Mouse (Mus musculus) liver, embryonic 15.5 days (tissue): ENCODE measurements around the gene Zfp710. TPM values are rescaled to one million over a fixed set of nuclear protein-coding genes. Genes with fewer than 3 reads are reported as not detected.

ENCODE experiments used
- ATAC-seq: fragments of 200-750 bp; cut with Nextera tagmentation; 2 replicates; pipeline ENCODE4 v1.8.0; 2017; ENCODE audit warnings: moderate number of reproducible peaks, mild to moderate bottlenecking, moderate library complexity; ENCODE audit not compliant: insufficient read depth
- H3K27ac ChIP-seq: fragments of 300-500 bp; sonication (generic); replicated peaks from 2 replicates; pipeline ENCODE4 v1.5.1; 2015; ENCODE audit warnings: mild to moderate bottlenecking, inconsistent platforms
- H3K27me3 ChIP-seq: fragments of 300-500 bp; sonication (generic); 2 replicates; pipeline ENCODE4 v1.6.1; 2015; ENCODE audit warnings: mild to moderate bottlenecking, inconsistent platforms
- H3K36me3 ChIP-seq: fragments of 300-500 bp; sonication (generic); replicated peaks from 2 replicates; pipeline ENCODE4 v1.6.1; 2015; ENCODE audit warnings: moderate library complexity, mild to moderate bottlenecking, inconsistent platforms
- H3K4me1 ChIP-seq: fragments of 300-500 bp; sonication (generic); replicated peaks from 2 replicates; pipeline ENCODE4 v1.6.1; 2015; ENCODE audit warnings: inconsistent platforms
- H3K4me2 ChIP-seq: fragments of 300-500 bp; sonication (generic); 2 replicates; pipeline ENCODE4 v1.6.1; 2015; ENCODE audit warnings: moderate library complexity, mild to moderate bottlenecking, inconsistent platforms
- H3K4me3 ChIP-seq: fragments of 300-500 bp; sonication (generic); replicated peaks from 2 replicates; pipeline ENCODE4 v1.5.1; 2015; ENCODE audit warnings: mild to moderate bottlenecking, inconsistent platforms
- H3K9ac ChIP-seq: fragments of 300-500 bp; sonication (generic); 2 replicates; pipeline ENCODE4 v1.6.1; 2015; ENCODE audit warnings: moderate library complexity, mild to moderate bottlenecking, inconsistent platforms
- H3K9me3 ChIP-seq: fragments of 300-500 bp; sonication (generic); replicated peaks from 2 replicates; pipeline ENCODE4 v1.6.1; 2016; ENCODE audit warnings: inconsistent platforms
- WGBS: fragments of 180-500 bp; shearing (Covaris S2); methylation state at CpG from one replicate; pipeline ENCODE4 v1.1.7; 2015; ENCODE audit warnings: mixed read lengths; ENCODE audit not compliant: insufficient replicate concordance; 5-methylcytosine and 5-hydroxymethylcytosine counted together
- polyA plus RNA-seq: library from polyadenylated mRNA; unstranded; fragments of >200 nt; fragmentation: Nextera tagmentation; extraction: Ambion mirVana; gene quantifications from 2 replicates; pipeline ENCODE4 v1.2.1, GENCODE M21; 2015

Gene Zfp710
- polyA plus RNA-seq, 1 experiment from 2014 or later: 5.6 TPM

GRCm38 (mm10) chr7:80013884-80014550 lies 10.6 kb upstream of the Zfp710 start:
- Histone ChIP-seq H3K27ac (no peak overlapping the region), H3K4me1 (peaks cover 20% of the 10 kb centered on the region), H3K27me3 (no peaks in the 10 kb centered on the region), H3K36me3 (no peaks in the 10 kb centered on the region), H3K4me2 (no peak overlapping the region), H3K9me3 (no peaks in the 10 kb centered on the region), H3K4me3 (no peak overlapping the region), H3K9ac (no peak overlapping the region)
- WGBS: 29% methylated on average over 7 of the region's 7 CpGs
- ATAC-seq: no peak

- Histone ChIP-seq H3K9me3 (no peaks in the 10 kb centered on the region), H3K27me3 (no peaks in the 10 kb centered on the region), H3K4me3 (no peak overlapping the region), H3K4me2 (no peak overlapping the region), H3K9ac (no peak overlapping the region), H3K36me3 (no peaks in the 10 kb centered on the region), H3K4me1 (peaks cover 22% of the 10 kb centered on the region), H3K27ac (0 out of 2 replicates have a peak overlapping the region, but pooled peaks have one; percentile 7)
- 58% methylated on average over 21 of the region's 21 CpGs for WGBS
- ATAC-seq: no peak
Measured at GRCm38 (mm10) chr7:80014826-80015755, 9.5 kb upstream of the Zfp710 start.

- no peak overlapping the region for H3K4me3 ChIP-seq
- no peaks in the 10 kb centered on the region for H3K9me3 ChIP-seq
- no peak overlapping the region; the same call in 1 of the 2 replicates for H3K27ac ChIP-seq
- no peak overlapping the region for H3K9ac ChIP-seq
- H3K4me1 ChIP-seq: peaks cover 23% of the 10 kb centered on the region
- H3K27me3 ChIP-seq: peaks cover 3% of the 10 kb centered on the region; the same call in 1 of the 2 replicates
- 43% methylated on average over 16 of the region's 17 CpGs for WGBS
- no peak for ATAC-seq
- H3K36me3 ChIP-seq: no peaks in the 10 kb centered on the region
- no peak overlapping the region for H3K4me2 ChIP-seq
Measured at GRCm38 (mm10) chr7:80018506-80019452, 5.8 kb upstream of the Zfp710 start.

- Histone ChIP-seq H3K4me1 (peaks cover 41% of the 10 kb centered on the region), H3K27ac (peak overlapping the region; percentile 93), H3K9me3 (no peaks in the 10 kb centered on the region), H3K9ac (no peak overlapping the region), H3K27me3 (peaks cover 51% of the 10 kb centered on the region), H3K4me3 (peak overlapping the region; percentile 72), H3K4me2 (peak overlapping the region; percentile 94), H3K36me3 (no peaks in the 10 kb centered on the region)
- ATAC-seq: no peak
- 52% methylated on average over 5 of the region's 5 CpGs for WGBS
Measured at GRCm38 (mm10) chr7:80023621-80024435, 786 bp upstream of the Zfp710 start.

GRCm38 (mm10) chr7:80025391-80026117 lies 940 bp downstream of the Zfp710 start:
- H3K4me2 ChIP-seq: peak overlapping the region; percentile 94
- no peaks in the 10 kb centered on the region for H3K36me3 ChIP-seq
- H3K4me3 ChIP-seq: peak overlapping the region; percentile 72
- H3K4me1 ChIP-seq: peaks cover 53% of the 10 kb centered on the region
- no peaks in the 10 kb centered on the region for H3K9me3 ChIP-seq
- H3K27ac ChIP-seq: peak overlapping the region; percentile 93
- WGBS: under 1% methylated on average over 28 of the region's 28 CpGs
- ATAC-seq: 0 out of 2 replicates have a peak, but pooled peaks have one; percentile 1
- peak overlapping the region; percentile 68 for H3K9ac ChIP-seq
- H3K27me3 ChIP-seq: peaks cover 54% of the 10 kb centered on the region

DNA sequence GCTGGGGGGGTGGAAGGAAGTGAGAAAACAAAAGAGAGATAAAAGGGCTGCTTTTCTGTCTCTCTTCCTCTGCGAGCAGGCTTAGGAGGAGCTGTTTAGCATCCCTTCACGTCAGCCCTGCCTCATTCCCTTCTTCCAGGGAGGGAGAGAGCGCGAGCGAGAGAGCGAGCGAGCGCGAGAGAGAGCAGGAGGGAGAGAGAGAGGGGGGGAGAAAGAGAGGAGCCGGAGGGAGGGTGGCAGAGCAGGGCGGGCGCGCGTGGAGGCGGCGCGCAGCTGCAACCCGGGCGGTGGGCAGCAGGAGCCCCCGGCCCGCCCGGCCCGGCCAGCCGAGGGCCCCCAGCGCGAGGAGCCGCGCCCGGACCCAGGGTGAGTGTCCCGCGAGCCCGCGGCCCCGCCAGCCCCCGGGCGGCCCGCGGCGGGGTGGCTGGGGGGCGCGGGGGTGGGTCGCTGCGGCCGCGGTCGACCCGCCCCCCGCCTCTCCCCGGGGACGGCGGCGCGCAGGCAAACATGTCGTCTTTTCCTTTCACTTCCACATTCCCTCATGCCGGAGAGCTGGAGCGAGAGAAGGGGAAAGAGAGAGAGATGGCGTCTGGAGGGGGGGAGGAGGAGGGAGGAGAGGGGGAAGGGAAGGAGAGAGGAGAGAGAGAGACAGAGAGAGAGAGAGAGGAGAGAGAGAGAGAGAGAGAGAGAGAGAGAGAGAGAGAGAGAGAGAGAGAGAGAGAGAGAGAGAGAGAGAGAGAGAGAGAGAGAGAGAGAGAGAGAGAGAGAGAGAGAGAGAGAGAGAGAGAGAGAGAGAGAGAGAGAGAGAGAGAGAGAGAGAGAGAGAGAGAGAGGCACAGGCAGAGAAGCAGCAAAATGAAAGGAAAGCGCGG lies 1.7 kb downstream of the Zfp710 start:
- Histone ChIP-seq H3K27me3 (peaks cover 54% of the 10 kb centered on the region), H3K4me3 (peak overlapping the region; percentile 72), H3K27ac (peak overlapping the region; percentile 93), H3K36me3 (no peaks in the 10 kb centered on the region), H3K4me2 (peak overlapping the region; percentile 94), H3K9ac (peak overlapping the region; percentile 70), H3K9me3 (no peaks in the 10 kb centered on the region), H3K4me1 (peaks cover 59% of the 10 kb centered on the region)
- ATAC-seq: 0 out of 2 replicates have a peak, but pooled peaks have one; percentile 5
- under 1% methylated on average over 55 of the region's 59 CpGs for WGBS

DNA sequence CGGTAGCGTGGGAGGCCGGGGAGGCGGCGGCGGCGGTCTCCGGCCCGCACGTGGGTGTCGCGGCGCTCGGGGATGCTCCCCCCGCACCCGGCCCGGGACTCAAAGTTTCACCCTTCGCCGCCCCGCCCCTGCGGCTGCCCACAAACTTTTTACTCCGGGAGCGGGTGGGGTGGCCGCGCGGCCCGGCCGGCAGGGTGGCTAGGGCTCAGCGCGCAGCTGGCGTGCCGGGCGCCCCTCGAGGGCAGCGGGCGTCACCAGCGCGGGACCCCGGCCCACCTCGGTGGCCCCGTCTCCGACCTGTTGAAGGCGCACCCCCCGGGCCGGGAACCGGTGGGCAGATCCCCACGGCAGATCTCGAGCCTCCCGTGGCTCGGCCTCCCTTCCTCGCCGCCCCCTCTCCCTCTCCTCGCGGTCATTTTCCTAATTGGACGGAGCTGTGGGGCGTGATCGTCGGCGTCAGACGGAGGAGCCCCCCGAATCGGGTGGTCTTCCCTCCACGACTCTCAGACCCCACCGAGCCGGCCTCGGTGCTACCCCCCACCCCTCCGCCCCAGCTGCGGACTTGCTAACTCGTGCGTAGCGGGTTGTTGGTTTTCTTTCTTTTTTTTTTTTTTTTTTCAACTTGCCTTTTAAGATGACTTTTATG lies 2.5 kb downstream of the Zfp710 start:
- peaks cover 67% of the 10 kb centered on the region for H3K4me1 ChIP-seq
- peak overlapping the region; percentile 93 for H3K27ac ChIP-seq
- H3K27me3 ChIP-seq: peaks cover 54% of the 10 kb centered on the region
- peak overlapping the region; percentile 70 for H3K9ac ChIP-seq
- H3K4me3 ChIP-seq: peak overlapping the region; percentile 72
- H3K9me3 ChIP-seq: no peaks in the 10 kb centered on the region
- peak overlapping the region; percentile 94 for H3K4me2 ChIP-seq
- no peak for ATAC-seq
- H3K36me3 ChIP-seq: no peaks in the 10 kb centered on the region
- WGBS: under 1% methylated on average over 71 of the region's 71 CpGs

GRCm38 (mm10) chr7:80027636-80028417 lies 3.2 kb downstream of the Zfp710 start:
- ATAC-seq: no peak
- H3K4me1 ChIP-seq: peaks cover 74% of the 10 kb centered on the region
- peak overlapping the region; percentile 72 for H3K4me3 ChIP-seq
- WGBS: 4% methylated on average over 23 of the region's 23 CpGs
- H3K27ac ChIP-seq: peak overlapping the region; percentile 93
- no peaks in the 10 kb centered on the region for H3K36me3 ChIP-seq
- peak overlapping the region; percentile 70 for H3K9ac ChIP-seq
- peaks cover 54% of the 10 kb centered on the region for H3K27me3 ChIP-seq
- peak overlapping the region; percentile 94 for H3K4me2 ChIP-seq
- no peaks in the 10 kb centered on the region for H3K9me3 ChIP-seq
